Mouse (Mus musculus) bone marrow, adult 2 months (tissue): ENCODE measurements at regions not wholly inside any gene's neighbourhood (a gene's known extent, or its start where the extent isn't known, plus 50 kb on each side); places are given as distances from the start of the nearest gene placed in this dataset.

Source experiments
- CTCF ChIP-seq: fragments of 200-500 bp; IDR thresholded peaks from 2 replicates; pipeline ENCODE4 v1.5.1; 2011; ENCODE audit warnings: low read length, control low read depth; ENCODE audit not compliant: control insufficient read depth, insufficient read depth
- POLR2A ChIP-seq: fragments of 200-500 bp; IDR thresholded peaks from 2 replicates; pipeline ENCODE4 v1.6.1; 2011; ENCODE audit warnings: low read depth, mild to moderate bottlenecking, control low read depth, low read length, borderline replicate concordance; ENCODE audit not compliant: control insufficient read depth

- TF ChIP-seq POLR2A = no peak
- TF ChIP-seq CTCF = no peak
Observed at GRCm38 (mm10) chr17:45824977-45825376, 91.3 kb upstream of the 1600014C23Rik start.
